Mouse (Mus musculus) Patski (cell line): ENCODE measurements at regions not wholly inside any gene's neighbourhood (a gene's known extent, or its start where the extent isn't known, plus 50 kb on each side); places are given as distances from the start of the nearest gene placed in this dataset.

ENCODE experiments used
- ATAC-seq: fragments of 100-300 bp; one replicate; pipeline ENCODE4 v1.8.0; 2021
- CTCF ChIA-PET: fragments of 350-600 bp; sonication (Branson Sonifier 250); formaldehyde crosslinking; loops from one replicate; lab custom pipeline; 2022; ENCODE audit warnings: inconsistent platforms; lab: Charles Lee
- POLR2A ChIA-PET: fragments of 350-600 bp; sonication (Branson Sonifier 250); formaldehyde crosslinking; loops from one replicate; lab custom pipeline; 2022; ENCODE audit warnings: antibody characterized with exemption, inconsistent platforms; lab: Charles Lee
- DNase-seq: peaks from one replicate; pipeline ENCODE4 v3.0.0-alpha.2; 2011; ENCODE audit warnings: low read depth, low spot score
- H3K27me3 ChIP-seq: fragments of 371-371 bp; one replicate; pipeline ENCODE4 v1.5.1; 2021
- CTCF ChIP-seq: fragments of 100-300 bp; IDR thresholded peaks from one replicate; pipeline ENCODE4 v1.5.1; 2021
- in situ Hi-C: fragments of 300-500 bp; cut with MboI; formaldehyde crosslinking; loops from 3 replicates; pipeline ENCODE4 v1.11.1; 2018; ENCODE audit warnings: low pct_unique_long_range_greater_than_20kb, mixed read lengths

DNA sequence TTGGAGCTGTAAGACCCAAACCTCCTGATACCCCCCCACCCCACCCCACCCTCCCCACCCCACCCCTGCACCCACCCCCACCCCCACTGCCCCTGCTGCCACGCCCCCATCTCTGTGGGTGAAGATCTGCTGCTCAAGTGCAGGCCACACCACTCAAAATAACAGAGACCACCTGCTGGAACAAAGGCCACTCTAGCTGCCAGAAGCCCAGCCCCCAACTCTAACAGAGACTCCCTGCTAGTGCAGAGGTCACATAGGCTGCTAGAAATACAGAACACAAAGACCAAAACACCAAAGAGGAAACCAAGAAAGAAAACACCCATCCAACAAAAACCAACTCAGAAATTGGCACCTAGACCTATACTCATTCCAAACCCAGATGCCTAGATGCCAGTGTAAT, 58.9 kb downstream of the Olfr267 start:
- no peak for TF ChIP-seq CTCF
- DNase-seq (no peak), ATAC-seq (no peak)
- in situ Hi-C loops: no loop called here
- POLR2A ChIA-PET: no interaction called here
- CTCF ChIA-PET: no interaction called here
- no peaks in the 10 kb centered on the region for H3K27me3 ChIP-seq

DNA sequence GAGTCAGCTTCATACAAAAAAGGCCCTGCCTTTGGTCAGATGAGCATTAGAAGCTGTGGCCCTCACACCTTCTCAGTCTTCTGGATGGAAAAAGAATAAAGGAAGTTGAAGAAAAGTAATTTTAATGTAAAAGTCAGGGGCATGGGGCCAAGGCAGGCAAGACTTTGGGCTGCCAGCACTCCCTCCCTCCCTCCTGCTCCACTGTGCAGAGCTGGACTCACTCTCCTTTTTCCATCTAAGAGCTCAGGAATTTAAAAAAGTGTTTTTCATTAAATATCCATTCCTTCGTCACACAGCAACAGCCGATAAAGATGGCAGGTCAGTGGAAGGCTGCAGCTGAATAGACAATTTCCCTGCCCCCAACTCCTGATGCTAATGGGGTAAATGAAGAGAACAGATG, 61.1 kb downstream of the Olfr267 start:
- in situ Hi-C loops: no loop called here
- no peak for TF ChIP-seq CTCF
- no peaks in the 10 kb centered on the region for H3K27me3 ChIP-seq
- ATAC-seq: no peak
- ChIA-PET POLR2A (no interaction called here), CTCF (no interaction called here)
- DNase-seq: no peak

DNA sequence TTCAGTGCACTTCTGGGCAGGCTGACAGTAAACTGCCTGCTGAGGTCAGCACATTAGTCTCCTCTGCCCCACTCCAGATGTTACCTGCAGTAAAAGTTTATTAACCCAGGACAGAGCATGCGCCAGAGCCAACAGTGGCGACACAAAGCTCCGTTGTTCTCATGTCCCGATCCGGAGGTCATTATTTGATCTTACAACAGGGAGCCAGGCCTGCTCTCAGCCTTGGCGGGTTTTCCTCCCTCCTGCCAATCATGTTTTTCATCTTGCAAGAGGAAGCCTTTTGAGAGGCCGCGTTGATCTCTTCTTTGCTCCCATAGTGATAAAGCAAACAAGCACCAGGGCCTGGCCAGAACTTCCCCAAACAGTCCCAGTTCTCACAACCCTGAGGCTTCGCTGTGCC, 64.7 kb downstream of the Olfr267 start:
- in situ Hi-C loops: no loop called here
- no peaks in the 10 kb centered on the region for H3K27me3 ChIP-seq
- ATAC-seq (no peak), DNase-seq (no peak)
- CTCF ChIA-PET: no interaction called here
- TF ChIP-seq CTCF: no peak
- POLR2A ChIA-PET: no interaction called here

DNA sequence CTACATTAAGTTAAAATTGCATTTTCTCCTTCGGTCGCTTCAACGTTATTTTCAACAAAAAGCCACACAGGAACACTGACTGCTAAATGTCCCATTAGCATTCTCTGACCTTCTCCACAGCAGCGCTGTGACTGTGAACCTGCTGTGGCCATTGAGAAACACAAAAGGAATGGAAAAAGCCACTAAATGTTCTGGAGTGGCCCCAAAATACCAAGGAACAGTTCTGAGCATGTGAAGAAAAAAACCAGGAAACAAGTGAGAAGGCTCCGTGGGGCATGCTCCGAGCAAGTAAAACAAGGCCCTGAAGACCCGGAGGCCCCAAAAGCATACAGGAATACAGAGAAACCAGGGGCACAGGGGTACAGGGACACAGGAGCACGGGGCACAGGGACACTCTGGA, 66.8 kb downstream of the Olfr267 start:
- POLR2A ChIA-PET: no interaction called here
- TF ChIP-seq CTCF: no peak
- ATAC-seq (no peak), DNase-seq (no peak)
- in situ Hi-C loops: no loop called here
- CTCF ChIA-PET: no interaction called here
- H3K27me3 ChIP-seq: no peaks in the 10 kb centered on the region

DNA sequence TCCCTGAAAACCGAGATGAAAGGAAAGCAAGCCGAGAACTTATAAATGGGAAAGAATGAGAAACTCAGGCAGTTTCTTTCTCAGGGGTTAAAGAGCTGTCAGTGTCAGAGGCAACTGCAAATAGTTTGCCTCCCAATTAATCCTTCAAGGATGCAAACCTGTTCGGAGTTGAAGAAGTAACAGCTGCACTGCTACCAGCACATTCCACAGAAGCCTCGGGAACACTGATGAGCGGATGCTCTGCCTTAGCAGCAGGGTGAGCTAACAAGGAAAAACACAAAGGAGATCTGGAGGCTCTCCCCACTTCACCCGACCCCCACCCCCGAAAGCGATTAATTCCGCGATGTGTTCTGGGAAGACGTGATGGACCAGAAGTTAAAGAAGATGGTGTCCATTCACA, 71.1 kb downstream of the Olfr267 start:
- CTCF ChIA-PET: no interaction called here
- in situ Hi-C loops: no loop called here
- POLR2A ChIA-PET: no interaction called here
- TF ChIP-seq CTCF: no peak
- DNase-seq (no peak), ATAC-seq (no peak)
- H3K27me3 ChIP-seq: no peaks in the 10 kb centered on the region

DNA sequence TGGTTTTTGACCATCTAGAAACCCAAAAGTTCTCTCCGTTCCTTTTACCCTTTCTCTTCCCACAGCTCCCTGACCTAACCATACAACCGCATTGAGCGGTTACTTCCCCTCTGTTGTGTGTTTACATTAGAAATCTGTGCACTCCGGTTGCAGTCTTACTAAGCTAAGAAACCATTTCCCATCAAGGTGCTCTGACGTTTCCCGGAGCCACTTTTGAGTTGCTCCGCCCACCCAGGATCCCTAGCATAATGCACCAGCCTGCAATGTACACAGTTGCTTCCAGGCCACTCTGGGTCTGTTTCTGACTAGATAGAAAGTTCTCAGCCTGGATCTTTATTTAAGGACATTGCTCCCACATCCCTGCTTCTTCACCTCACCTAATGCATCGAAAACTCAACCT, 71.7 kb downstream of the Olfr267 start:
- ATAC-seq (no peak), DNase-seq (no peak)
- H3K27me3 ChIP-seq: no peaks in the 10 kb centered on the region
- ChIA-PET CTCF (no interaction called here), POLR2A (no interaction called here)
- in situ Hi-C loops: no loop called here
- no peak for TF ChIP-seq CTCF

DNA sequence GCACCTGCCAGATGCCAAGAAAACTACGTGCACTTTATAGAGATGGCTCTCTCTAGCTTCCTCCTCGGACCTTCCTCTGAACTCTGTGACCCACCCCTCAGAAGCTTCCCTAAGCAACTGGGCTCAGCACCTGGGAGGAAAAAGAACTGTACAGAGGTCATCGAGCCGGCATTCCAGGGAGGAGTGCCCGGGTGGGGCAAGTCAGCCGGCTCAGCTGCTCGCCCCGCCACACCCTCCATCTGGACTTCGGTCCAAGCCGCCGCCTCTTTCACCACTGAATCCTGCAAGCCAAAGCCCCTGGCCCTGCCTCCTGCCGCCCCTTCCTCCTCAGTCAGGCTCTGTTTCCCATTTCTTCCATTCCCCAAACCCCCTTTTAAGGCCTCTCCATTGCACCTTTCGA, 73.3 kb downstream of the Olfr267 start:
- ATAC-seq: no peak
- no peaks in the 10 kb centered on the region for H3K27me3 ChIP-seq
- DNase-seq: no peak
- POLR2A ChIA-PET: no interaction called here
- in situ Hi-C loops: no loop called here
- CTCF ChIA-PET: no interaction called here
- no peak for TF ChIP-seq CTCF

DNA sequence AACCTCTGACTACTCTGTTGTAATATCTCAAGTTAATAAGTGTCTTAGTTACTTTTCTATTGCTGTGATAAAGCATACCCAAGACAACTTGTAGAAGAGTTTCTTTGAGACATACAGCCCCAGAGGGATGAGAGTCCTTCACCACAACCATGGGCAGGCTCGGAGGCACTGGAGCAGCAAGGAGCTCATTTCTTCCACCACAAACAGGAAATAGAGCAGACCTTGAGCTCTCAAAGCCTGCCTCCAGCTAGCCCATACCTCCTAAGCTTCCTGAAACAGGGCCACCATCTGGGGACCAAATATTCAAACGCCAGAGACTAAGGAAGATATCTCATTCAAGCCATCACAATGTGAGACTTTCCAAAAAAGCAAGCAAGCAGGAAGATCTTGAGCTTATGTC, 74.6 kb downstream of the Olfr267 start:
- DNase-seq (no peak), ATAC-seq (no peak)
- ChIA-PET CTCF (no interaction called here), POLR2A (no interaction called here)
- TF ChIP-seq CTCF: no peak
- in situ Hi-C loops: no loop called here
- H3K27me3 ChIP-seq: no peaks in the 10 kb centered on the region

DNA sequence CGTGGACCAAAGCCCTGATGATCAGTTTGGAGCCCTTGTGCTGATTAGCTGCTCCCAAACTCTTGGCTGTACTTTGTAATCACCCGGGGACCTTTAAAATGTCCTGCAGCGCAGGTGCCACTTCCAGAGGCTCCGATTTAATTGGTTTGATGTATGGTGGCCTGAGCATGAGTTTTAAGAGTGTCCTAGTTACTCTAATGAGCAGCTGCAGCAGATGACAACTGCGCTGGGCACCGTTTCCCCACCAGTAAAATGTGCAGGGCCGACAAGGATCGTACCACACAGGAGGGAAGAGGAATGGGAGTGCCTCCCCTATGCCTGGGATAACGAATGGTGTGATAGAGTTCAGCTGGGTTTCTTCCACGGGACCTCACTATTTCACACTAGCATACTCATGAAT, 75.3 kb downstream of the Olfr267 start:
- no peaks in the 10 kb centered on the region for H3K27me3 ChIP-seq
- no peak for TF ChIP-seq CTCF
- ATAC-seq (no peak), DNase-seq (no peak)
- in situ Hi-C loops: no loop called here
- ChIA-PET POLR2A (no interaction called here), CTCF (no interaction called here)

DNA sequence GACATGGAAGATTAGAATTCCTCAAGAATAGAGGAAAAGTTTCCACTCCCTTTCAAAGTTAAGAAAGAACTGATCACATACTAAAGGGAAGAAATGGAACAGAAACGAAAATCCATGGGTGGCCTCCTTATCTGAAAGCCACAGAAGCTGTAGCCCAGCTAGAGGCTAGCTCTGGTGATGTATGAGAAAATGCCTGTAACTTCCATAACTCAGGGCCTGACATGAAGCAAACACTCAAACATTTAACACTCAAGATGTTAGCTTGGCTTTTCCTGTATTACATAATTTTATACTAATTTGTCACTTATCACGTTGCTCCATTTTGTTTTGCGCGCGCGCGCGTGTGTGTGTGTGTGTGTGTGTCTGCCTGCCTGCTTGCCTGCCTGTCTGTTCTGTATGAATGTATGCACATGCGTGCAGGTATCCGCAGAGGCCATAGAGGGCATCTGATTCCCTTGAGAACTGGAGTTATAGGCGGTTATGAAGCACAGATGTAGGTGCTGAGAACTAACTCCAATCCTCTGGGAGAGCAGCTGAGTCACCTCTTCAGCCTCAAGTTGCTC, 88.2 kb downstream of the Olfr267 start:
- DNase-seq (no peak), ATAC-seq (no peak)
- TF ChIP-seq CTCF: no peak
- ChIA-PET POLR2A (no interaction called here), CTCF (interaction anchor here (1.3 kb wide), 1 partner anchor 11 kb away, joined by 3 read pairs; no protein-coding TSS in a partner anchor)
- in situ Hi-C loops: no loop called here
- no peaks in the 10 kb centered on the region for H3K27me3 ChIP-seq

DNA sequence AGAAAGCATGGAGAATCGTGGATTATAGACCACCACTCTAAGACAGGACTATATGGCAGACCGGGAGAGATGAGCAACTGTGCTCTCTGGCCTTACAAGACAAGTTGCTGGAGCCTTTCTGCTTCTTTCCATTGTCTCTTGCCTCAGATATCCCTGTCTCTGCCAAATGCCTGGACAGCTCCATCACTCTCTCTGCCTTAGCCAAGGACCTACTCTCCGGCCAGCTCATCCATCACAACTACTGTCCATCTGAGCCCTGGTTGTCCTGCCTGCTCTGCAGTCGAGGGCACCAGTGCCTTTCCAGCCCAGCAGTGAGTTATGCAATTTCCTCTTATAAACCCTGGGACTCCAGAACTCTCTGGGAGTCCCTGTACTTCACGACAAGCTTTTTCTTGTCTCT, 88.7 kb downstream of the Olfr267 start:
- POLR2A ChIA-PET: no interaction called here
- ATAC-seq: no peak
- in situ Hi-C loops: no loop called here
- no peaks in the 10 kb centered on the region for H3K27me3 ChIP-seq
- TF ChIP-seq CTCF: no peak
- CTCF ChIA-PET: no interaction called here
- no peak for DNase-seq

DNA sequence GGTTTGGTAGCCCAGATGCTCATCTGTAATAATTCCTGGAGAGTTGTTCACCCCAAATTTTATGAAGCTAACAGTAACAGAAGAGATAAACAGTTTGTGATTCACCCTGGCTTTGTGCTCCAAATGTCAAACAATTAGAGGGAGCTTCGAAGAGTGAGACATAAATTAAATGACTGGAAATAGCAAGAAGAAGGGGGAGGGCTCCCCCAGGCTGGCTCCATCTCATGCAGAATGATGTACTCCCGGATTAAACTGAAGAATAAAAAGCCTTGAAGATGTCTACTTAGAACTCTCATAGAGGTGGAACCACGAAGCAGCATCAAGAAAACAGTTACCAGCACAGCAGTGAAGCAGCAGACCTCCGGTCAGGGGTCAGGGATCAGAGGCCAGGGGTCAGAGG, 90.8 kb downstream of the Olfr267 start:
- no peak for DNase-seq
- ChIA-PET POLR2A (no interaction called here), CTCF (no interaction called here)
- no peaks in the 10 kb centered on the region for H3K27me3 ChIP-seq
- no peak for TF ChIP-seq CTCF
- ATAC-seq: no peak
- in situ Hi-C loops: no loop called here
